Comparison of ENCODE assay signal across 9 mouse cellular contexts in the genomic region with DNA sequence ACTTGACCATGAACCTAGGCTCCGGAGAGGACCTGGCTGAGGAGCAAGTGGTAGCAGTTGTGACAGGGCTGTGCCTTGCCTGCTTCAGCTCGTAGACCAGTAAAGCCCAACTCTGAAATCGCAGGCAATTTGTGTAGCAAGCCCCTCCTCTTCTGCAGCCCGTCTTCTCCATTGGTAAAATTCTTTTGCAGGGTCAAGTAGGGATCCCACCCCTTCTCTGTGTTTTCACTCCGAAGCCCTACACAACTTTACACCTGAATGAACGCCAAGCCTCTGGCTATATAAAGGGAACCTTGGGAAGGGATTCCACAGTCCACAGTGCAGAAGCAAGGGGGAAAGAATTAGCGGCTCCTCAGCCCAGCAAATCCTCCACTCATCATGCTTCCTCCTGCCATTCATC. TPM values are rescaled to one million over a fixed set of nuclear protein-coding genes. Genes with fewer than 3 reads are reported as not detected.
DNase-seq lines count a peak whose midpoint lies in the region; ATAC-seq and TF ChIP-seq lines count a peak whose summit lies in the region.
"Had no signal": no experiment of that assay in that cellular context is flagged by ENCODE, and none has a peak within 500 bp of the region (broad histone marks: within the 10 kb centered on the region; RNA-seq: fewer than 3 reads in every experiment).

A gene (plus strand): TSS at position 224 of the 400 bp plus-strand sequence.

- H3K4me1 ChIP-seq in heart, embryonic 14.5 days (ENCODE audit: control insufficient read depth in 2 of 2, insufficient read depth in 2 of 2, low read length in 2 of 2): peaks cover 0 to 4% of the 10 kb centered on the region in 2 experiments; a peak in 1 of 4 replicates
- H3K4me1 ChIP-seq in embryonic facial prominence, embryonic 15.5 days: peaks cover 11% of the 10 kb centered on the region
- H3K4me1 ChIP-seq in kidney, adult 2 months (ENCODE audit: control insufficient read depth, insufficient read depth, low read length): no peaks in the 10 kb centered on the region
- no peaks in the 10 kb centered on the region for H3K4me1 ChIP-seq in midbrain, postnatal 0 days (ENCODE audit: insufficient read depth, low read length)

- no peaks in the 10 kb centered on the region for H3K9me3 ChIP-seq in heart, embryonic 14.5 days (ENCODE audit: control insufficient read depth, low read length)
- H3K9me3 ChIP-seq in embryonic facial prominence, embryonic 15.5 days (replicated peaks): no peaks in the 10 kb centered on the region
- no peaks in the 10 kb centered on the region for H3K9me3 ChIP-seq in midbrain, postnatal 0 days (ENCODE audit: low read length)

- H3K27ac ChIP-seq in heart, embryonic 14.5 days (replicated peaks in 1 of 2; ENCODE audit: control insufficient read depth in 1 of 2, insufficient read depth in 1 of 2, low read depth in 2 of 2, low read length in 2 of 2): no peak within 1 kb of the TSS
- peak within 1 kb of the TSS; percentile 92 for H3K27ac ChIP-seq in embryonic facial prominence, embryonic 15.5 days (replicated peaks)
- H3K27ac ChIP-seq in kidney, adult 2 months (ENCODE audit: insufficient read depth, low read depth, low read length): peak within 1 kb of the TSS; percentile 22
- no peak within 1 kb of the TSS for H3K27ac ChIP-seq in midbrain, postnatal 0 days (ENCODE audit: low read depth, low read length)

- no peak for TF ChIP-seq POLR2A in kidney, adult 2 months (IDR thresholded peaks at IDR 0.05; ENCODE audit: low read depth, low read length)

- 15% methylated on average over 7 of the region's 7 CpGs for WGBS in heart, embryonic 14.5 days
- WGBS in embryonic facial prominence, embryonic 15.5 days: 8% methylated on average over 7 of the region's 7 CpGs
- WGBS in kidney, adult 2 months: 8% methylated on average over 7 of the region's 7 CpGs
- 11% methylated on average over 7 of the region's 7 CpGs for WGBS in midbrain, postnatal 0 days

- no peaks in the 10 kb centered on the region for H3K36me3 ChIP-seq in heart, embryonic 14.5 days (ENCODE audit: control insufficient read depth, insufficient read depth, low read length)
- no peaks in the 10 kb centered on the region for H3K36me3 ChIP-seq in embryonic facial prominence, embryonic 15.5 days
- no peaks in the 10 kb centered on the region for H3K36me3 ChIP-seq in kidney, adult 2 months (ENCODE audit: control insufficient read depth, insufficient read depth, low read length)
- H3K36me3 ChIP-seq in midbrain, postnatal 0 days (ENCODE audit: insufficient read depth, low read length): no peaks in the 10 kb centered on the region

- no peak for ATAC-seq in heart, embryonic 14.5 days (ENCODE audit: insufficient number of reproducible peaks, insufficient read depth, low FRiP score, low read depth)
- peak; percentile 76 for ATAC-seq in embryonic facial prominence, embryonic 15.5 days (ENCODE audit: insufficient number of reproducible peaks, low FRiP score, low TSS enrichment, low read depth)
- no peak for ATAC-seq in midbrain, postnatal 0 days (ENCODE audit: low FRiP score)
- no peak for ATAC-seq in megakaryocyte, adult 5-6 weeks (ENCODE audit: poor library complexity, severe bottlenecking)

- H3K4me3 ChIP-seq in heart, embryonic 14.5 days (ENCODE audit: control insufficient read depth in 1 of 2, insufficient read depth in 1 of 2, low read depth in 1 of 2, low read length in 2 of 2): no peak within 1 kb of the TSS; a peak in 1 of 4 replicates
- H3K4me3 ChIP-seq in embryonic facial prominence, embryonic 15.5 days (replicated peaks): peak within 1 kb of the TSS; percentile 53
- peak within 1 kb of the TSS; percentile 37 for H3K4me3 ChIP-seq in kidney, adult 2 months (ENCODE audit: insufficient read depth, low read depth, low read length)
- H3K4me3 ChIP-seq in midbrain, postnatal 0 days (ENCODE audit: low read depth, low read length): peak within 1 kb of the TSS; percentile 24

- H3K9ac ChIP-seq in heart, embryonic 14.5 days (ENCODE audit: low read length): no peak within 1 kb of the TSS
- H3K9ac ChIP-seq in embryonic facial prominence, embryonic 15.5 days: peak within 1 kb of the TSS; percentile 29
- H3K9ac ChIP-seq in midbrain, postnatal 0 days (replicated peaks; ENCODE audit: low read length, poor library complexity, severe bottlenecking): no peak within 1 kb of the TSS

- DNase-seq in heart, postnatal 14 days: no peak
- DNase-seq in kidney, adult 2 months: peak; percentile 75
- peak; percentile 18 for DNase-seq in midbrain, postnatal 0 days (ENCODE audit: low spot score)
- DNase-seq in cerebellum, postnatal 10 days: no peak
- no peak for DNase-seq in urinary bladder, postnatal 10 days (ENCODE audit: low spot score)

- peak within 1 kb of the TSS; percentile 51 for H3K4me2 ChIP-seq in heart, embryonic 14.5 days (ENCODE audit: low read length)
- H3K4me2 ChIP-seq in embryonic facial prominence, embryonic 15.5 days (replicated peaks): peak within 1 kb of the TSS; percentile 45
- peak within 1 kb of the TSS; percentile 41 for H3K4me2 ChIP-seq in midbrain, postnatal 0 days (ENCODE audit: low read depth, low read length, poor library complexity, severe bottlenecking)

- no peak for TF ChIP-seq CTCF in kidney, adult 2 months (conservative IDR thresholded peaks at IDR 0.05; ENCODE audit: insufficient read depth, insufficient read length, low read depth, low read length)
- TF ChIP-seq CTCF in midbrain, postnatal 0 days (IDR thresholded peaks at IDR 0.05): no peak

- H3K27me3 ChIP-seq in heart, embryonic 14.5 days (ENCODE audit: control insufficient read depth, insufficient read depth, low read length): no peaks in the 10 kb centered on the region
- H3K27me3 ChIP-seq in embryonic facial prominence, embryonic 15.5 days: no peaks in the 10 kb centered on the region
- no peaks in the 10 kb centered on the region for H3K27me3 ChIP-seq in kidney, adult 2 months (replicated peaks; ENCODE audit: control insufficient read depth, insufficient read depth, low read length)
- no peaks in the 10 kb centered on the region; the same call in 1 of the 2 replicates for H3K27me3 ChIP-seq in midbrain, postnatal 0 days (ENCODE audit: insufficient read depth, low read length)
- H3K27me3 ChIP-seq: CH12.LX had no signal

- intact Hi-C loops in heart, postnatal 14 days (cut with DNase I): no loop called here

RNA-seq across cellular contexts. Expression of the gene that starts here (rescaled TPM):
- polyA plus RNA-seq in heart, embryonic 14.5 days (2014; fragmentation: Nextera tagmentation; extraction: Ambion mirVana): 0.43 TPM in 1 of 2 replicates, not detected in the other
- under 1 TPM; 0.24 to 0.45 TPM for total RNA-seq in heart, postnatal 14 days (2021)
- 220 and 230 TPM in 2 replicates for polyA plus RNA-seq in embryonic facial prominence, embryonic 15.5 days (2015; fragmentation: Nextera tagmentation; extraction: Ambion mirVana)
- polyA plus RNA-seq in kidney, adult 2 months (2012; rRNA removed): 63.5 and 64.7 TPM in 2 replicates
- 4.7 and 10.4 TPM in 2 replicates for total RNA-seq in midbrain, postnatal 0 days (2014; rRNA removed)
- 6.0 and 6.7 TPM in 2 replicates for polyA plus RNA-seq in midbrain, postnatal 0 days (2015; fragmentation: Nextera tagmentation; extraction: Ambion mirVana)
- total RNA-seq in megakaryocyte, adult 5-6 weeks (2015): not detected in 2 replicates
- not detected in 2 replicates for total RNA-seq in megakaryocyte, adult 5-6 weeks (2017)
- total RNA-seq: CH12.LX had no signal

Comparison
In these comparisons a context has a peak if more than half of its experiments do, and no peak if none do; other contexts are left out.
1. H3K27ac ChIP-seq: peak in embryonic facial prominence, embryonic 15.5 days (single experiment) and kidney, adult 2 months (single experiment); none in heart, embryonic 14.5 days (0 of 2) and midbrain, postnatal 0 days (single experiment).
2. H3K4me3 ChIP-seq: peak in embryonic facial prominence, embryonic 15.5 days (single experiment), kidney, adult 2 months (single experiment) and midbrain, postnatal 0 days (single experiment); none in heart, embryonic 14.5 days (0 of 2).
3. DNase-seq: peak in kidney, adult 2 months (single experiment) and midbrain, postnatal 0 days (single experiment); none in heart, postnatal 14 days (0 of 2), cerebellum, postnatal 10 days (0 of 2) and urinary bladder, postnatal 10 days (single experiment).
4. Peak in every context shown above with its lines, with median percentiles within 50 percentile points of each other: H3K4me2 ChIP-seq.